Mouse (Mus musculus): Measurements from ENCODE around the gene Nhsl2. TPM values are rescaled to one million over a fixed set of nuclear protein-coding genes. Genes with fewer than 3 reads are reported as not detected.
"Not testable (repeated sequence)": the region's sequence is repeated elsewhere in the genome, so short reads cannot be mapped to it uniquely, and the experiment has no call there.

Nhsl2 gene
- polyA plus RNA-seq, 1 experiment from 2014 or later = 9.8 TPM

DNA sequence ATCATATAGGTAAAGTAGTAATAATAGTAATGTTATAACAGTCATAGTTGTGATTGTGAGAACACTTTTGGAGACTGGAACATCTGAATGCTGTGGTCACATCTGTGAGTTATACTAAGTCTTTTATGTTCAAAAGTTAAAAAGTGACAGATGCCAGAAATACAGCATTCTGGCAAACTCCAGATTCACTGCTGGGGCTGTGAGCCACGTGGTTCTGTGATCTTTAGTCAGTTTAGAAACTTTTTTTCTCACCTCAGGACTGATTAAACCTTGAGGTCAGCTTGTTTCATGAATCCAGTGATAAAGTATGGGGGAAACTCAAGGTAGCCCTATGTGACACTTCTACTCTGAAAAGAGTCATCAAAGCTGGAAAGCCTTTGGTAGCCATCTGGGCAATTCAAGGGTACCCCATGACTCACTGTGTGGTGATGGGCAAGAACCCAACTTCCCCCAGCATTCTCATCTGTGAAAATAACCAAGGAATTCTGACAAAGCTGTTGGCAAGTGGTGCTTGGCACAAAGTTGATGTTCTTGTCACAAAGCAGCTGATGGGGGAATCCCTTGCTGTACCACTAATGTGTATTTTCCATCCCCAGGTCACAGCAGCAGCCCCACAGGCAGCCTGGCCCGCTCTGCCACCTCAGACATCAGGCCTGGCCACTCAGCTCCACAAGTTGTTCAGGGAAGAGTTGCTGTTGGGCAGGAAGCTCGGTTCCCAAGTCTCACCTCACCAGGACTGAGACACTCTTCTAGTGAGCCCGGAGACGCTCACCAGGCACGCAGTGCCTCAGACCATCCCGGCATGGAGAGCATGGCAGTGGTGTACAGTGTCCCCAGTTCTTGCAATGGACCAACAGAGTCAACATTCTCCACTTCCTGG, 227.9 kb downstream of the Nhsl2 start:
- H3K27ac ChIP-seq (replicated peaks) = no peak overlapping the region
- H3K4me2 ChIP-seq (replicated peaks) = no peak overlapping the region
- 90% methylated on average over 7 of the region's 7 CpGs for WGBS
- no peaks in the 10 kb centered on the region for H3K36me3 ChIP-seq
- H3K4me3 ChIP-seq = no peak overlapping the region
- H3K27me3 ChIP-seq = peaks cover 36% of the 10 kb centered on the region
- H3K9me3 ChIP-seq = no peaks in the 10 kb centered on the region
- no peak for ATAC-seq (ENCODE audit: low FRiP score, low read depth)
- H3K9ac ChIP-seq (replicated peaks) = no peak overlapping the region
- peaks cover 22% of the 10 kb centered on the region for H3K4me1 ChIP-seq

DNA sequence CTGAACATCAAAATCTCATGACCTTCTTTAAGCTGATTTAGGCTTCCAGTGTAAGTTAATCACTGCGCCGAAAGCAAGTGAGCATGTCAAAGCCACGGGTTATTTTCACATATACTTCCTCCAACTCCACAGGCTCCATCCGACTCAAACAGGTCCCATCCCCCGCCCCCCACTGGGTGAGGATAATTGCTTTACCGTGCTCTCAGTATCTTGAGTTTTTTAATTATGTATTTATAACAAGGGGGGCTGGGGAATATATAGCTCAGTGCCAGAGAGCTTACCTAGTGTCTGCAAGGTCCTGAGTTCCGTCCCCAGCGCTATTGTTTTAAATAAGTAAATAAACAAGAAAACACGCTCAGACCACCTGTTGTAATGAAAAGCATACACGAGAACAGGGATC, 231.9 kb downstream of the Nhsl2 start:
- H3K27ac ChIP-seq (replicated peaks) = peak overlapping the region; percentile 92
- no peaks in the 10 kb centered on the region for H3K36me3 ChIP-seq
- no peak overlapping the region for H3K4me3 ChIP-seq
- no peak overlapping the region for H3K4me2 ChIP-seq (replicated peaks)
- H3K9ac ChIP-seq (replicated peaks) = no peak overlapping the region
- WGBS = 46% methylated on average over 10 of the region's 10 CpGs
- H3K4me1 ChIP-seq = peaks cover 19% of the 10 kb centered on the region
- no peak for ATAC-seq (ENCODE audit: low FRiP score, low read depth)
- peaks cover 42% of the 10 kb centered on the region for H3K27me3 ChIP-seq
- no peaks in the 10 kb centered on the region for H3K9me3 ChIP-seq

DNA sequence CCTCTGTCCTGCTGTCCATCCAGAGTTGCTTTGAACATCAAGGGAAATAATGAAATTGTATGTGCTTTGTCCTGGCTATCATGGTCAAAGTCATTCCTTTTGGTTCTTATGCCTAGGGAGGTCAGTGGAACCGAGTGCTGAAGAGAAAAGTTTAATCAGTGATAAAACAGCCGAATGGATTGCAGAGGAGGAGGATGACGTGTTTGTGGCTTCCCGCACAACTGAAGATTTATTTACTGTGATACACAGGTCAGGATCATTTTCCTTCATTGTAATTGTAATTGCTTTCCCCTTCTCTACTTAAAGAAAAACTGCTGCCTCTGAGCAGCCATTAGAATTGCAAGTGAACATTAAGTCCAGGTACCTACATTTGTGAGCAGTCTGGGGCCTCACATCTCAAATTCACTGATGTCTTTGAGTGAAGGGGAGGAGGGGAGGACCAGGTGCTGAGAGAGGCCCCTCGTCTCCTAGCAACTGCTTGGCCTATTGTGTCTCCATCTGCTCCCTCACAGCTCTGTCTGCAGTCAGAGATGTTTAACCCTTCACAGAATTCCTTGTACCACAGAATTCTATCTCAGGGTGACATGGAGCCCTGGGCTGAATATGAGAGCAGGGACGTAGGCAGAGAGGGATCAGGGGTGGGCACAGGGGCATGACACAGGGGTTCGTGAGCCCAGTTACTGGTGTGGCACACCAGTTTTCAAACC, 232.5 kb downstream of the Nhsl2 start:
- peak overlapping the region; percentile 92 for H3K27ac ChIP-seq (replicated peaks)
- no peaks in the 10 kb centered on the region for H3K9me3 ChIP-seq
- 0 out of 2 replicates have a peak overlapping the region, but pooled peaks have one; percentile 24 for H3K9ac ChIP-seq (replicated peaks)
- H3K4me2 ChIP-seq (replicated peaks) = peak overlapping the region; percentile 22
- peak; percentile 95 for ATAC-seq (ENCODE audit: low FRiP score, low read depth)
- H3K27me3 ChIP-seq = peaks cover 48% of the 10 kb centered on the region
- H3K4me1 ChIP-seq = peaks cover 19% of the 10 kb centered on the region
- H3K4me3 ChIP-seq = no peak overlapping the region
- no peaks in the 10 kb centered on the region for H3K36me3 ChIP-seq
- WGBS = 32% methylated on average over 7 of the region's 7 CpGs

DNA sequence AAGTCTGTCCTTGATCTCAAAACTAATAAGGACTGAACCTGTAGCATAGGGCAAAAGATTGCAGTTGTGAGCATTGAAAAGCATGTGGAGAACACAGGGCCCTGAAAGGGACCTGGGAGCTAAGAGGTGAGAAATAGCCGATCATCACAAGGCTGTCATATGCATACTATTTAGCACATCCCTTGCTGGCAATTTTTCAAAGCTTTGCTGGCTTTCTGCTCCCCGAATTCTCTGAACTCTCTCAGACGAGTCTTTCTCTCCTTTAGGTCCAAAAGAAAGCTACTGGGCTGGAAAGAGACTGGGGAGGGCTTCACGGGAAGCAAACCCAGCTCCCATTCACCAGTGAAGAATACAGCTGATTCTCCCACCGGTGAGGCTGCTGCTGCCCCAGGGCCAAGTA, 233.2 kb downstream of the Nhsl2 start:
- no peak overlapping the region for H3K4me3 ChIP-seq
- ATAC-seq (ENCODE audit: low FRiP score, low read depth) = peak; percentile 20; the same call in 1 of the 2 replicates
- H3K4me1 ChIP-seq = peaks cover 19% of the 10 kb centered on the region
- WGBS = 16% methylated on average over 5 of the region's 5 CpGs
- 0 out of 2 replicates have a peak overlapping the region, but pooled peaks have one; percentile 24 for H3K9ac ChIP-seq (replicated peaks)
- H3K27me3 ChIP-seq = peaks cover 51% of the 10 kb centered on the region
- H3K4me2 ChIP-seq (replicated peaks) = peak overlapping the region; percentile 22
- H3K9me3 ChIP-seq = no peaks in the 10 kb centered on the region
- no peaks in the 10 kb centered on the region for H3K36me3 ChIP-seq
- H3K27ac ChIP-seq (replicated peaks) = peak overlapping the region; percentile 92

DNA sequence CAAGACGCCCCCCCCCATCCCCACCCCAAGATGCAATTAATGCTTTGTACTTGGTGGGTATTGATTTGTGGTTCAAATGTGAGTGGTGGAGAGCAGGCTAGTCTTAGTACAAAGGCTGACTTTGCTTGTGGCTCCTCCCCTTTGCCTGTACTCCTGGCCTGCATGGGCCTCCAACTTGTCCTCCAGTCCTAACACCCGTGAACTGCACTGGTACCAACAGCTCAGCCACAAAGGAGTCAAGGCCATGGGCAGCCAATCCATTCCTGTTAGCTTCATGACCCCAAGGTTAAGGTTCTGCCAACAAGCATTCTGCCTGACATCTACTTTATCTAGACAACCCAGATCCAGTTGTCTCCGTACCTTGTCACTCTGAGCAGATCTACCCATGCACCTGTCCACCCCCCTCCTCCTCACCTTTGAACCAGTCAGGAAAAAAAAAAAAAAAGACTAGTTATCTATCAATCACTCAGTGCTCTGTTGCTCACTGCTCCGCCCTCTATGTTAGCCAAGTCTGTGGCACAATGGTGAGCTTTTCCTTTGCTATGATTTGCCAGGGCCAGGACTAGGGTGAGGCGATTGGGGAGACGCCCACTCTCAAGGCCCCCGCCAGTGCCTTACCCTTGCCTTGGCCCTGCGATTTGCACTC, 236.7 kb downstream of the Nhsl2 start:
- Histone ChIP-seq H3K27me3 (peaks cover 41% of the 10 kb centered on the region), H3K36me3 (no peaks in the 10 kb centered on the region), H3K4me2 (replicated peaks) (no peak overlapping the region), H3K9ac (replicated peaks) (no peak overlapping the region), H3K9me3 (no peaks in the 10 kb centered on the region), H3K4me3 (no peak overlapping the region), H3K4me1 (peaks cover 17% of the 10 kb centered on the region), H3K27ac (replicated peaks) (no peak overlapping the region)
- no peak for ATAC-seq (ENCODE audit: low FRiP score, low read depth)
- 87% methylated on average over 8 of the region's 8 CpGs for WGBS

DNA sequence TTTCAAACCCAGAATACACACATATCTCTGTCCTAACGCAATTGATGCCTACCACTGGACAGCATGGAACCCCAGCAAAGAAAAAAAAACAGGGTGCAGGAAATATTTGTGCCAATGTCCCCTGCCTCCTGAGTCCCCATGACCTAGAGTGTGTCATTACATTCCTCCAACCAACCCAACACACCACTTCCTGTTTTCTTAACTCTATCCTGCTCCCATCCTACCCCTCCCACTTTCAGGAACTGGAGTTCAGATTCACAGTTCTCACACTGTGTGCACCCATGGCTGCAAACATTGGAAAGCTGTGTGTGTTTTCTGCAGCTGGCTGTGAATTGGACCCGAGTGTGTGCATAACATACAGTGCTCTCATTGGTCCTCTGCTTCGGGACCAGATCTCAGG, 241.4 kb downstream of the Nhsl2 start:
- Histone ChIP-seq H3K27ac (replicated peaks) (no peak overlapping the region), H3K4me1 (no peaks in the 10 kb centered on the region), H3K4me2 (replicated peaks) (no peak overlapping the region), H3K36me3 (no peaks in the 10 kb centered on the region), H3K9ac (replicated peaks) (no peak overlapping the region), H3K9me3 (no peaks in the 10 kb centered on the region), H3K27me3 (peaks cover 35% of the 10 kb centered on the region), H3K4me3 (no peak overlapping the region)
- ATAC-seq (ENCODE audit: low FRiP score, low read depth) = no peak
- 71% methylated on average over 3 of the region's 3 CpGs for WGBS

DNA sequence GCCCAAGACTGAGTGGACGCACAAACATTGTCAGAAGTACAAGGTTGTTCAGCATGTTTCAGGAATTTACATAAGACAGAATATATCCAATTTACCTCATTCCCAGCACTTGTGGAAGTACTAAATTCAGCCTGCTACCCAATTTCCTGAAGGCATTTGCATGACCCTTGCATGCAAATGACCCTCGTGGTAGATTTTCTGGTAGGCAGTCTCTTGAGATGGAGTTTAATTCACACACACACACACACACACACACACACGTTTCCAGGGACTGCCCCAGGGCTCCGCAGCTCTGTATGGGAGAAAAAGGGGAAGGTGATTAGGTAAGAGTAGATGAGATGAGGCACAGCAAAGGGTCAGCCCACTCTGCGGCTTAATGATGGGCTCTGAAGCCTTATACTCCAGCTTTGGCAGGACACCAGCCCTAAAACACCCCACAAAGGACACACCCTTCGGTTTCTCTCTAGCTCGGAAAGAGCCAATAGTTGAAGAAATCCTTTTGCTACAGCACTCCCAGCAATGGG, 245.3 kb downstream of the Nhsl2 start:
- 77% methylated on average over 7 of the region's 7 CpGs for WGBS
- no peaks in the 10 kb centered on the region for H3K9me3 ChIP-seq
- no peak overlapping the region for H3K9ac ChIP-seq (replicated peaks)
- H3K27ac ChIP-seq (replicated peaks) = no peak overlapping the region
- no peaks in the 10 kb centered on the region for H3K36me3 ChIP-seq
- peaks cover 26% of the 10 kb centered on the region for H3K27me3 ChIP-seq
- H3K4me3 ChIP-seq = no peak overlapping the region
- H3K4me1 ChIP-seq = no peaks in the 10 kb centered on the region
- ATAC-seq (ENCODE audit: low FRiP score, low read depth) = no peak
- H3K4me2 ChIP-seq (replicated peaks) = no peak overlapping the region

DNA sequence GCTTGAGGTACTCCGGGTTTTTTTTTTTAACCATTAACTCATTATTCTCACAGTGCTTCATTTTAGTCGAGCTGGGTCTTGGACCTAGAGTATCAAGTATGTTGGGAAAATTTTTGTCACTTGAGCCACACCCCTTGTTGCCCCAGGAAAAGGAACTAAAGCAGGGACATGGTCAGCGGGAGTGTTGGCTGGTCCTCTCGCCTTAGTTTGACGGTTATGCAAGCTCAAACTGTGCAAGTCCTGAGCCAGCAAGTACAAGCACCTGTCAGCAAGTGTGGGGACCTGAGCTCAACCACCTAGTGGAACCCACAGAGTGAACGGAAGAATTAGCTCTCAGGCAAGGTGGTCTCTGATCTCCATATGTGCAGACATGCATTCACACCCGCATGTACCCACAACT, 252.7 kb downstream of the Nhsl2 start:
- no peak for ATAC-seq (ENCODE audit: low FRiP score, low read depth)
- Histone ChIP-seq H3K27ac (replicated peaks) (no peak overlapping the region), H3K4me3 (no peak overlapping the region), H3K27me3 (peaks cover 16% of the 10 kb centered on the region), H3K4me2 (replicated peaks) (no peak overlapping the region), H3K9me3 (no peaks in the 10 kb centered on the region), H3K4me1 (no peaks in the 10 kb centered on the region), H3K36me3 (no peaks in the 10 kb centered on the region), H3K9ac (replicated peaks) (no peak overlapping the region)
- 63% methylated on average over 7 of the region's 7 CpGs for WGBS

DNA sequence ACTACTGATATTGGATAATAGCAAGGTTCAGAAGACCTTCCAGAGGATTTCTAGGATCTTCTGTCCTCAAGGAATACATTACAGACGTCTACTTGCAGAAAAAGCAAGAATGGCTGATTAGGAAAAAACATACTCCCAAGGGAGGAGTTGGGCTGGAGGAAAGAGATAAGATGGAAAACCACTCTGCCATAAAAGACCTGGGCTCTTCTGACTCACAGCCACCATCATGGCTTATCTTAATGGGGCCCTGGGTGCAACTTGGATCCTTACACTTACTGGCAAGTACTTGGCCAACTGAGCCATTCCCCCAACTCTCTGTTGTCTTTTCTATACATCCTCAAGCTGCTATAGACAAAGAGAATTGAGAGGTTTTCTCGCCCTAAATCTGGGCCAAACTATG, 254.6 kb downstream of the Nhsl2 start:
- ATAC-seq (ENCODE audit: low FRiP score, low read depth); H3K9me3 ChIP-seq; H3K27ac ChIP-seq (replicated peaks); H3K4me3 ChIP-seq; H3K4me2 ChIP-seq (replicated peaks); H3K9ac ChIP-seq (replicated peaks); H3K4me1 ChIP-seq; H3K36me3 ChIP-seq: not testable (repeated sequence)
- 64% methylated on average over 2 of the region's 2 CpGs for WGBS
- H3K27me3 ChIP-seq = peaks cover 16% of the 10 kb centered on the region

DNA sequence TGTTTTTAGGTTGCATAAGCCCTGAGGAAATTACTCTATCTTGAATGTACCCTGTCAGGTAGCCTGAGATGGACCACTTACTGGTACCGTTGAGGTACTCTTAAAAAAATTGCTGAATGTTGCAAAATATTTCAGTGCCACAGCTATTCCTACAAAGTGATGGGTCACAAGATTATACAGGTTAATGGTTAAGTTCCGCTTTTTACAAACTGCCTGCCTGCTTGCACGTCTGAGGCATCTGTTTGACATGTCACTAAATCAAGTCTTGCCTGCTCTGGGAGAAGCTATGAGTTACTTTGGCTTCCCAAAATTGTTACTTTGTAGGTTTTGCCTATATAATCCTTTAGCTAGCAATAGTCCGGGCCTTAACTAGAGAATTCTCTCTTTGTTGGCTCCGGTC, 260.2 kb downstream of the Nhsl2 start:
- H3K4me1 ChIP-seq; H3K9me3 ChIP-seq; ATAC-seq (ENCODE audit: low FRiP score, low read depth); H3K4me2 ChIP-seq (replicated peaks); H3K9ac ChIP-seq (replicated peaks); H3K36me3 ChIP-seq; H3K27ac ChIP-seq (replicated peaks); H3K4me3 ChIP-seq: not testable (repeated sequence)
- H3K27me3 ChIP-seq = peaks cover 15% of the 10 kb centered on the region; the same call in 1 of the 2 replicates
- WGBS = 88% methylated on average over 5 of the region's 5 CpGs

DNA sequence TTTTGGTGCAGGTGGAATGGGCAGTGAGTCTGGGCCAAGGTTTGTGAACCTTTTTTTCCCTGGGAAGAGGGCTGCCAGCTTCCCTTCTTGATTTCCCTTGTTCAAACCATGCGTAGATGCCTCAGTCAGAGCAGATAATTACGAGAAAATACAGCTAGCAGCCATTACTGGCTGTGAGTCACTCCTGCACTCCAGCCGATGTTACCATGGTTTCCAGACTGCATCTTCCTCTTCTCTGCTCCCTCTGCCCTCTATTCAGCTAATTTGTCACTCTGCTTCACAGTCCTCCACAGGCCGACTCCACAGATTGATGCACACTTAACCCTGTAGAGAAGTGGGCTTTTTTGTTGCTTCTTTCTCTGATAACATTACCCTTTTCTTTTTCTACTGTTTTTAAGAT, 266.5 kb downstream of the Nhsl2 start:
- no peak overlapping the region for H3K4me3 ChIP-seq
- H3K36me3 ChIP-seq = no peaks in the 10 kb centered on the region
- 37% methylated on average over 4 of the region's 4 CpGs for WGBS
- no peak for ATAC-seq (ENCODE audit: low FRiP score, low read depth)
- H3K9me3 ChIP-seq = no peaks in the 10 kb centered on the region
- H3K27ac ChIP-seq (replicated peaks) = 0 out of 2 replicates have a peak overlapping the region, but pooled peaks have one; percentile 49
- no peak overlapping the region for H3K9ac ChIP-seq (replicated peaks)
- peaks cover 12% of the 10 kb centered on the region; the same call in 1 of the 2 replicates for H3K27me3 ChIP-seq
- no peak overlapping the region for H3K4me2 ChIP-seq (replicated peaks)
- H3K4me1 ChIP-seq = no peaks in the 10 kb centered on the region
